Mouse (Mus musculus) kidney, postnatal 0 days (tissue): Measurements from ENCODE around the gene Tmem125. TPM values are rescaled to one million over a fixed set of nuclear protein-coding genes. Genes with fewer than 3 reads are reported as not detected.

Source experiments
- ATAC-seq: fragments of 200-750 bp; cut with Nextera tagmentation; replicated peaks from 2 replicates; pipeline ENCODE4 v1.8.0; 2017; ENCODE audit warnings: low read depth, moderate number of reproducible peaks, moderate TSS enrichment, moderate library complexity; ENCODE audit not compliant: low FRiP score
- DNase-seq: peaks from one replicate; pipeline ENCODE4 v3.0.0-alpha.2; 2016; ENCODE audit warnings: low spot score
- H3K27ac ChIP-seq: fragments of 300-500 bp; sonication (generic); 2 replicates; pipeline ENCODE4 v1.5.1; 2014; ENCODE audit warnings: mild to moderate bottlenecking
- H3K27me3 ChIP-seq: fragments of 300-500 bp; sonication (generic); 2 replicates; pipeline ENCODE4 v1.6.1; 2014; ENCODE audit warnings: low read length, mixed read lengths; ENCODE audit not compliant: insufficient read depth
- H3K36me3 ChIP-seq: fragments of 300-500 bp; sonication (generic); 2 replicates; pipeline ENCODE4 v1.6.1; 2014; ENCODE audit warnings: low read length, mixed read lengths; ENCODE audit not compliant: insufficient read depth
- H3K4me1 ChIP-seq: fragments of 300-500 bp; sonication (generic); replicated peaks from 2 replicates; pipeline ENCODE4 v1.6.1; 2014; ENCODE audit warnings: antibody characterized with exemption, low read length, mixed read lengths; ENCODE audit not compliant: insufficient read depth
- H3K4me2 ChIP-seq: fragments of 300-500 bp; sonication (generic); 2 replicates; pipeline ENCODE4 v1.6.1; 2014; ENCODE audit warnings: mild to moderate bottlenecking, low read length, moderate library complexity, mixed read lengths
- H3K4me3 ChIP-seq: fragments of 300-500 bp; sonication (generic); replicated peaks from 2 replicates; pipeline ENCODE4 v1.5.1; 2014; ENCODE audit warnings: low read depth, low read length
- H3K9ac ChIP-seq: fragments of 300-500 bp; sonication (generic); 2 replicates; pipeline ENCODE4 v1.6.1; 2014; ENCODE audit warnings: low read depth, low read length
- H3K9me3 ChIP-seq: fragments of 300-500 bp; sonication (generic); replicated peaks from 2 replicates; pipeline ENCODE4 v1.6.1; 2016; ENCODE audit warnings: low read length, inconsistent platforms, mixed read lengths
- CTCF ChIP-seq: IDR thresholded peaks from 2 replicates; pipeline ENCODE4 v1.5.1; 2016; ENCODE audit warnings: antibody characterized with exemption, low read depth, mild to moderate bottlenecking, moderate library complexity
- WGBS: fragments of 180-500 bp; shearing (Covaris S2); extraction: QIAGEN DNeasy Blood & Tissue Kit; methylation state at CpG from one replicate; pipeline ENCODE4 v1.1.7; 2014; 5-methylcytosine and 5-hydroxymethylcytosine counted together
- polyA plus RNA-seq: library from polyadenylated mRNA; unstranded; fragments of >200 nt; fragmentation: Nextera tagmentation; extraction: Ambion mirVana; gene quantifications from 2 replicates; pipeline ENCODE4 v1.2.1, GENCODE M21; 2015

Tmem125 gene
- polyA plus RNA-seq, 1 experiment from 2014 or later = 11.3 TPM

GRCm38 (mm10) chr4:118505551-118505950, 38.3 kb downstream of the Tmem125 start:
- 58% methylated on average over 3 of the region's 3 CpGs for WGBS
- no peaks in the 10 kb centered on the region for H3K4me1 ChIP-seq

GRCm38 (mm10) chr4:118500792-118501191, 43.1 kb downstream of the Tmem125 start:
- 66% methylated on average over 9 of the region's 9 CpGs for WGBS
- TF ChIP-seq CTCF = no peak

More at GRCm38 (mm10) chr4:118505551-118505950, 38.3 kb downstream of the Tmem125 start:
- no peaks in the 10 kb centered on the region for H3K9me3 ChIP-seq
- no peak overlapping the region for H3K4me3 ChIP-seq
- H3K27me3 ChIP-seq = no peaks in the 10 kb centered on the region
- H3K4me2 ChIP-seq = no peak overlapping the region
- H3K36me3 ChIP-seq = no peaks in the 10 kb centered on the region
- no peak overlapping the region for H3K27ac ChIP-seq
- DNase-seq (no peak), ATAC-seq (no peak)
- TF ChIP-seq CTCF = no peak
- no peak overlapping the region for H3K9ac ChIP-seq

GRCm38 (mm10) chr4:118500171-118500724, 43.6 kb downstream of the Tmem125 start:
- no peak for TF ChIP-seq CTCF
- H3K36me3 ChIP-seq = no peaks in the 10 kb centered on the region
- WGBS = 27% methylated on average over 6 of the region's 6 CpGs
- no peak overlapping the region for H3K4me2 ChIP-seq
- H3K4me3 ChIP-seq = no peak overlapping the region
- no peaks in the 10 kb centered on the region for H3K9me3 ChIP-seq
- H3K4me1 ChIP-seq = no peaks in the 10 kb centered on the region
- H3K27me3 ChIP-seq = no peaks in the 10 kb centered on the region
- ATAC-seq (no peak), DNase-seq (no peak)
- H3K9ac ChIP-seq = no peak overlapping the region
- H3K27ac ChIP-seq = no peak overlapping the region

More at GRCm38 (mm10) chr4:118500792-118501191, 43.1 kb downstream of the Tmem125 start:
- Histone ChIP-seq H3K4me1 (no peaks in the 10 kb centered on the region), H3K27me3 (no peaks in the 10 kb centered on the region), H3K9ac (no peak overlapping the region), H3K36me3 (no peaks in the 10 kb centered on the region), H3K9me3 (no peaks in the 10 kb centered on the region), H3K4me3 (no peak overlapping the region), H3K4me2 (no peak overlapping the region), H3K27ac (no peak overlapping the region)
- no peak for ATAC-seq
- no peak for DNase-seq

Other genes starting within 250 kb of the Tmem125 start
- 3.3 and 3.6 TPM in 2 replicates for gene Szt2, start 134.8 kb downstream of the Tmem125 start, polyA plus RNA-seq
- gene Med8, start 134.7 kb downstream of the Tmem125 start, polyA plus RNA-seq = 89.6 and 92.8 TPM in 2 replicates
- gene Elovl1, start 116.0 kb downstream of the Tmem125 start, polyA plus RNA-seq = 135 and 139 TPM in 2 replicates
- gene Cdc20, start 106.7 kb downstream of the Tmem125 start, polyA plus RNA-seq = 117 and 122 TPM in 2 replicates
- gene Mpl, start 86.5 kb downstream of the Tmem125 start, polyA plus RNA-seq = 0.09 TPM in 1 of 2 replicates, not detected in the other
- gene Tie1, start 54.0 kb downstream of the Tmem125 start, polyA plus RNA-seq = 45.6 and 49.4 TPM in 2 replicates
- 63.3 and 66.5 TPM in 2 replicates for gene 2610528J11Rik, start 17.0 kb downstream of the Tmem125 start, polyA plus RNA-seq
- gene Cfap57, start 76.7 kb upstream of the Tmem125 start, polyA plus RNA-seq = 0.04 and 0.09 TPM in 2 replicates
- gene Ebna1bp2, start 76.8 kb upstream of the Tmem125 start, polyA plus RNA-seq = 139 and 150 TPM in 2 replicates
- gene Olfr62, start 114.9 kb upstream of the Tmem125 start, polyA plus RNA-seq = not detected in 2 replicates
- 0.03 and 0.13 TPM in 2 replicates for gene Olfr1342, start 148.7 kb upstream of the Tmem125 start, polyA plus RNA-seq
- gene Olfr1341, start 159.5 kb upstream of the Tmem125 start, polyA plus RNA-seq = not detected in 2 replicates
- gene Olfr1340, start 176.1 kb upstream of the Tmem125 start, polyA plus RNA-seq = not detected in 2 replicates
- gene Olfr1339, start 188.1 kb upstream of the Tmem125 start, polyA plus RNA-seq = not detected in 2 replicates
- gene Olfr1338, start 214.7 kb upstream of the Tmem125 start, polyA plus RNA-seq = not detected in 2 replicates
- gene Olfr1337, start 238.5 kb upstream of the Tmem125 start, polyA plus RNA-seq = not detected in 2 replicates